Mouse (Mus musculus): ENCODE data around the gene Esp8.

DNA sequence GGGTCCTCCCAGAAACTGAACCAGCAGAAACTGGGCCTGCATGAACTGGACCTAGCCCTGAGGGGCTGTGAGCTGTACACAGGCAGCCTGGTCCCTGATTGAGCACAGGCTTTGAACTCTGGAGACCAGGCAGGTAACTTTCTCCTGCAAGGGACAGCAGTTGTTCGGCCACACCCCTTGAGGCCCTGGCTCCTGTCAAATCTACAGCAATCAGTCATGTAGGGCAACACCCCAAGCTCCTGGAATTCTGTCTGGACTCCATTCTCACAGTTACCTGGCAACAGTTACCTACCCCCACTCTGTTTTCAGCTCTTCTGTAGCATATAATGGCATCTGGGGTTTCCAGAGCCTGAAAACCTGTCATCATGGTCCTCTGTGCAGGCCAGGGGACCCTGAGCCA lies 11.3 kb downstream of the Esp8 start:
- TF ChIP-seq POLR2A (IDR thresholded peaks at IDR 0.05; ENCODE audit: low read depth, low read length) (no peak), CTCF (IDR thresholded peaks at IDR 0.05; ENCODE audit: extremely low read depth, insufficient read depth, insufficient read length, insufficient replicate concordance) (no peak)

Measured in spleen, adult 2 months (tissue).